Mouse (Mus musculus) neural tube, embryonic 13.5 days (tissue): Measurements from ENCODE around the gene Tmem238l. TPM values are rescaled to one million over a fixed set of nuclear protein-coding genes. Genes with fewer than 3 reads are reported as not detected.
A peak's percentile ranks its signal among the peaks of the same experiment; 100 is the strongest.

Experiments
- ATAC-seq: fragments of 200-750 bp; cut with Nextera tagmentation; 2 replicates; pipeline ENCODE4 v1.8.0; 2017; ENCODE audit warnings: low read depth, mild to moderate bottlenecking, moderate TSS enrichment, moderate library complexity
- H3K27ac ChIP-seq: fragments of 300-500 bp; sonication (generic); replicated peaks from 2 replicates; pipeline ENCODE4 v1.5.1; 2015; ENCODE audit warnings: moderate library complexity, mild to moderate bottlenecking, inconsistent platforms
- H3K27me3 ChIP-seq: fragments of 300-500 bp; sonication (generic); 2 replicates; pipeline ENCODE4 v1.6.1; 2015; ENCODE audit warnings: mild to moderate bottlenecking, inconsistent platforms
- H3K36me3 ChIP-seq: fragments of 300-500 bp; sonication (generic); 2 replicates; pipeline ENCODE4 v1.6.1; 2015; ENCODE audit warnings: mild to moderate bottlenecking, inconsistent platforms
- H3K4me1 ChIP-seq: fragments of 300-500 bp; sonication (generic); replicated peaks from 2 replicates; pipeline ENCODE4 v1.6.1; 2015; ENCODE audit warnings: inconsistent platforms
- H3K4me2 ChIP-seq: fragments of 300-500 bp; sonication (generic); 2 replicates; pipeline ENCODE4 v1.6.1; 2015; ENCODE audit warnings: inconsistent platforms, mild to moderate bottlenecking, moderate library complexity
- H3K4me3 ChIP-seq: fragments of 300-500 bp; sonication (generic); 2 replicates; pipeline ENCODE4 v1.5.1; 2015; ENCODE audit warnings: mild to moderate bottlenecking, inconsistent platforms
- H3K9ac ChIP-seq: fragments of 300-500 bp; sonication (generic); 2 replicates; pipeline ENCODE4 v1.6.1; 2015; ENCODE audit warnings: moderate library complexity, mild to moderate bottlenecking, inconsistent platforms
- H3K9me3 ChIP-seq: fragments of 300-500 bp; sonication (generic); 2 replicates; pipeline ENCODE4 v1.6.1; 2016; ENCODE audit warnings: inconsistent platforms
- WGBS: fragments of 180-500 bp; shearing (Covaris S2); methylation state at CpG from one replicate; pipeline ENCODE4 v1.1.7; 2015; 5-methylcytosine and 5-hydroxymethylcytosine counted together
- polyA plus RNA-seq: library from polyadenylated mRNA; unstranded; fragments of >200 nt; fragmentation: Nextera tagmentation; extraction: Ambion mirVana; gene quantifications from 2 replicates; pipeline ENCODE4 v1.2.1, GENCODE M21; 2015

Tmem238l gene
- polyA plus RNA-seq, 1 experiment from 2014 or later: not detected

GRCm38 (mm10) chr11:66946521-66946920, 9.9 kb upstream of the Tmem238l start:
- no peaks in the 10 kb centered on the region for H3K36me3 ChIP-seq
- 72% methylated on average over 6 of the region's 6 CpGs for WGBS
- ATAC-seq: no peak
- H3K27me3 ChIP-seq: no peaks in the 10 kb centered on the region
- no peak overlapping the region for H3K9ac ChIP-seq
- no peak overlapping the region for H3K4me2 ChIP-seq
- H3K4me1 ChIP-seq: no peaks in the 10 kb centered on the region
- no peak overlapping the region for H3K4me3 ChIP-seq
- H3K27ac ChIP-seq: no peak overlapping the region
- H3K9me3 ChIP-seq: no peaks in the 10 kb centered on the region

- Histone ChIP-seq H3K9ac (no peak overlapping the region), H3K36me3 (no peaks in the 10 kb centered on the region), H3K27ac (no peak overlapping the region), H3K4me2 (no peak overlapping the region), H3K27me3 (no peaks in the 10 kb centered on the region), H3K4me1 (no peaks in the 10 kb centered on the region), H3K4me3 (no peak overlapping the region), H3K9me3 (no peaks in the 10 kb centered on the region)
- 81% methylated on average over 6 of the region's 6 CpGs for WGBS
- no peak for ATAC-seq
Measured at GRCm38 (mm10) chr11:66946922-66947321, 9.5 kb upstream of the Tmem238l start.

GRCm38 (mm10) chr11:66960797-66961196, 4.4 kb downstream of the Tmem238l start:
- Histone ChIP-seq H3K27ac (no peak overlapping the region), H3K4me1 (no peaks in the 10 kb centered on the region), H3K4me2 (no peak overlapping the region), H3K27me3 (no peaks in the 10 kb centered on the region), H3K4me3 (no peak overlapping the region), H3K9ac (no peak overlapping the region), H3K9me3 (no peaks in the 10 kb centered on the region), H3K36me3 (no peaks in the 10 kb centered on the region)
- no peak for ATAC-seq
- WGBS: 83% methylated on average over 1 of the region's 1 CpGs

- Histone ChIP-seq H3K9ac (no peak overlapping the region), H3K27me3 (no peaks in the 10 kb centered on the region)
Measured at GRCm38 (mm10) chr11:66961447-66962176, 5.2 kb downstream of the Tmem238l start.

GRCm38 (mm10) chr11:66963462-66963861, 7.0 kb downstream of the Tmem238l start:
- H3K9ac ChIP-seq: no peak overlapping the region
- WGBS: 94% methylated on average over 1 of the region's 1 CpGs
- H3K4me2 ChIP-seq: no peak overlapping the region
- no peaks in the 10 kb centered on the region for H3K9me3 ChIP-seq
- no peak for ATAC-seq
- no peaks in the 10 kb centered on the region for H3K4me1 ChIP-seq
- no peak overlapping the region for H3K27ac ChIP-seq
- H3K4me3 ChIP-seq: no peak overlapping the region
- no peaks in the 10 kb centered on the region for H3K36me3 ChIP-seq
- H3K27me3 ChIP-seq: no peaks in the 10 kb centered on the region

More at GRCm38 (mm10) chr11:66961447-66962176, 5.2 kb downstream of the Tmem238l start:
- Histone ChIP-seq H3K4me1 (no peaks in the 10 kb centered on the region), H3K36me3 (no peaks in the 10 kb centered on the region), H3K4me3 (no peak overlapping the region), H3K27ac (peak overlapping the region; percentile 1; the same call in 1 of the 2 replicates), H3K9me3 (no peaks in the 10 kb centered on the region), H3K4me2 (no peak overlapping the region)
- 90% methylated on average over 12 of the region's 12 CpGs for WGBS
- ATAC-seq: no peak

GRCm38 (mm10) chr11:66966500-66967116, 10.2 kb downstream of the Tmem238l start:
- Histone ChIP-seq H3K36me3 (no peaks in the 10 kb centered on the region), H3K27ac (no peak overlapping the region), H3K27me3 (no peaks in the 10 kb centered on the region), H3K9ac (no peak overlapping the region), H3K4me2 (no peak overlapping the region), H3K9me3 (no peaks in the 10 kb centered on the region), H3K4me3 (no peak overlapping the region), H3K4me1 (no peaks in the 10 kb centered on the region)
- no peak for ATAC-seq
- WGBS: 25% methylated on average over 7 of the region's 7 CpGs

GRCm38 (mm10) chr11:66968575-66968974, 12.1 kb downstream of the Tmem238l start:
- H3K36me3 ChIP-seq: no peaks in the 10 kb centered on the region
- WGBS: 92% methylated on average over 1 of the region's 1 CpGs
- no peaks in the 10 kb centered on the region for H3K9me3 ChIP-seq
- ATAC-seq: no peak
- no peak overlapping the region for H3K27ac ChIP-seq
- H3K9ac ChIP-seq: no peak overlapping the region
- no peaks in the 10 kb centered on the region for H3K27me3 ChIP-seq
- no peaks in the 10 kb centered on the region for H3K4me1 ChIP-seq
- no peak overlapping the region for H3K4me3 ChIP-seq
- no peak overlapping the region for H3K4me2 ChIP-seq

- Histone ChIP-seq H3K9ac (no peak overlapping the region), H3K27me3 (no peaks in the 10 kb centered on the region), H3K36me3 (no peaks in the 10 kb centered on the region), H3K4me3 (no peak overlapping the region), H3K27ac (no peak overlapping the region), H3K9me3 (0 out of 2 replicates have a peak, but pooled peaks cover 5% of the 10 kb centered on the region), H3K4me1 (no peaks in the 10 kb centered on the region), H3K4me2 (no peak overlapping the region)
- WGBS: 88% methylated on average over 3 of the region's 3 CpGs
- no peak for ATAC-seq
Measured at GRCm38 (mm10) chr11:66973507-66973906, 17.1 kb downstream of the Tmem238l start.

GRCm38 (mm10) chr11:66975606-66976330, 19.3 kb downstream of the Tmem238l start:
- 92% methylated on average over 7 of the region's 7 CpGs for WGBS
- Histone ChIP-seq H3K27me3 (no peaks in the 10 kb centered on the region), H3K4me3 (no peak overlapping the region), H3K36me3 (no peaks in the 10 kb centered on the region), H3K27ac (no peak overlapping the region), H3K9ac (no peak overlapping the region), H3K4me2 (no peak overlapping the region), H3K9me3 (0 out of 2 replicates have a peak, but pooled peaks cover 5% of the 10 kb centered on the region), H3K4me1 (no peaks in the 10 kb centered on the region)
- no peak for ATAC-seq

- H3K36me3 ChIP-seq: no peaks in the 10 kb centered on the region
- no peak overlapping the region for H3K4me2 ChIP-seq
- no peak overlapping the region for H3K9ac ChIP-seq
- WGBS: 85% methylated on average over 15 of the region's 15 CpGs
- peaks cover 20% of the 10 kb centered on the region for H3K4me1 ChIP-seq
- no peak overlapping the region for H3K4me3 ChIP-seq
- H3K9me3 ChIP-seq: no peaks in the 10 kb centered on the region
- H3K27me3 ChIP-seq: no peaks in the 10 kb centered on the region
- ATAC-seq: no peak
- no peak overlapping the region for H3K27ac ChIP-seq
Measured at GRCm38 (mm10) chr11:66981336-66982115, 25.1 kb downstream of the Tmem238l start.

- 50% methylated on average over 6 of the region's 6 CpGs for WGBS
- no peak for ATAC-seq
- Histone ChIP-seq H3K27ac (no peak overlapping the region), H3K9ac (no peak overlapping the region), H3K4me3 (no peak overlapping the region), H3K36me3 (no peaks in the 10 kb centered on the region), H3K9me3 (no peaks in the 10 kb centered on the region), H3K4me1 (peaks cover 20% of the 10 kb centered on the region), H3K27me3 (no peaks in the 10 kb centered on the region), H3K4me2 (no peak overlapping the region)
Measured at GRCm38 (mm10) chr11:66982794-66983193, 26.4 kb downstream of the Tmem238l start.
